Mouse (Mus musculus): ENCODE results near the gene Syk.

The Syk gene

GRCm38 (mm10) chr13:52602752-52603151 lies 19.8 kb downstream of the Syk start:
- peaks cover 9% of the 10 kb centered on the region for H3K36me3 ChIP-seq (ENCODE audit: control insufficient read depth, insufficient read depth, low read length, poor library complexity, severe bottlenecking)
- no peak for DNase-seq (ENCODE audit: low read depth, low spot score)
- H3K27me3 ChIP-seq (ENCODE audit: control insufficient read depth, insufficient read depth, low read length, poor library complexity, severe bottlenecking), result no peaks in the 10 kb centered on the region

GRCm38 (mm10) chr13:52603704-52604349 lies 20.9 kb downstream of the Syk start:
- DNase-seq (ENCODE audit: low read depth, low spot score), result no peak
- peaks cover 7% of the 10 kb centered on the region for H3K36me3 ChIP-seq (ENCODE audit: control insufficient read depth, insufficient read depth, low read length, poor library complexity, severe bottlenecking)

GRCm38 (mm10) chr13:52605006-52605405 lies 22.0 kb downstream of the Syk start:
- peaks cover 4% of the 10 kb centered on the region for H3K36me3 ChIP-seq (ENCODE audit: control insufficient read depth, insufficient read depth, low read length, poor library complexity, severe bottlenecking)
- DNase-seq (ENCODE audit: low read depth, low spot score), result no peak
- H3K27me3 ChIP-seq (ENCODE audit: control insufficient read depth, insufficient read depth, low read length, poor library complexity, severe bottlenecking), result no peaks in the 10 kb centered on the region

More at GRCm38 (mm10) chr13:52603704-52604349, 20.9 kb downstream of the Syk start:
- no peaks in the 10 kb centered on the region for H3K27me3 ChIP-seq (ENCODE audit: control insufficient read depth, insufficient read depth, low read length, poor library complexity, severe bottlenecking)

GRCm38 (mm10) chr13:52605911-52606310 lies 22.9 kb downstream of the Syk start:
- no peak for DNase-seq (ENCODE audit: low read depth, low spot score)
- Histone ChIP-seq H3K27me3 (ENCODE audit: control insufficient read depth, insufficient read depth, low read length, poor library complexity, severe bottlenecking) (no peaks in the 10 kb centered on the region), H3K36me3 (ENCODE audit: control insufficient read depth, insufficient read depth, low read length, poor library complexity, severe bottlenecking) (peaks cover 7% of the 10 kb centered on the region)

GRCm38 (mm10) chr13:52606656-52607275 lies 23.8 kb downstream of the Syk start:
- Histone ChIP-seq H3K27me3 (ENCODE audit: control insufficient read depth, insufficient read depth, low read length, poor library complexity, severe bottlenecking) (no peaks in the 10 kb centered on the region), H3K36me3 (ENCODE audit: control insufficient read depth, insufficient read depth, low read length, poor library complexity, severe bottlenecking) (peaks cover 14% of the 10 kb centered on the region)
- peak; percentile 62 for DNase-seq (ENCODE audit: low read depth, low spot score)

- no peaks in the 10 kb centered on the region for H3K27me3 ChIP-seq (ENCODE audit: control insufficient read depth, insufficient read depth, low read length, poor library complexity, severe bottlenecking)
- peaks cover 22% of the 10 kb centered on the region for H3K36me3 ChIP-seq (ENCODE audit: control insufficient read depth, insufficient read depth, low read length, poor library complexity, severe bottlenecking)
- no peak for DNase-seq (ENCODE audit: low read depth, low spot score)
These were observed 25.0 kb downstream of the Syk start for GRCm38 (mm10) chr13:52607964-52608363.

GRCm38 (mm10) chr13:52610463-52610862 lies 27.5 kb downstream of the Syk start:
- H3K27me3 ChIP-seq (ENCODE audit: control insufficient read depth, insufficient read depth, low read length, poor library complexity, severe bottlenecking), result no peaks in the 10 kb centered on the region
- no peak for DNase-seq (ENCODE audit: low read depth, low spot score)
- peaks cover 40% of the 10 kb centered on the region for H3K36me3 ChIP-seq (ENCODE audit: control insufficient read depth, insufficient read depth, low read length, poor library complexity, severe bottlenecking)

GRCm38 (mm10) chr13:52613266-52613665 lies 30.3 kb downstream of the Syk start:
- H3K36me3 ChIP-seq (ENCODE audit: control insufficient read depth, insufficient read depth, low read length, poor library complexity, severe bottlenecking), result peaks cover 50% of the 10 kb centered on the region
- no peaks in the 10 kb centered on the region for H3K27me3 ChIP-seq (ENCODE audit: control insufficient read depth, insufficient read depth, low read length, poor library complexity, severe bottlenecking)
- no peak for DNase-seq (ENCODE audit: low read depth, low spot score)

- H3K36me3 ChIP-seq (ENCODE audit: control insufficient read depth, insufficient read depth, low read length, poor library complexity, severe bottlenecking), result peaks cover 53% of the 10 kb centered on the region
- H3K27me3 ChIP-seq (ENCODE audit: control insufficient read depth, insufficient read depth, low read length, poor library complexity, severe bottlenecking), result no peaks in the 10 kb centered on the region
- peak; percentile 65 for DNase-seq (ENCODE audit: low read depth, low spot score)
These were observed 32.1 kb downstream of the Syk start for GRCm38 (mm10) chr13:52615085-52615484.

GRCm38 (mm10) chr13:52617096-52617714 lies 34.2 kb downstream of the Syk start:
- Histone ChIP-seq H3K36me3 (ENCODE audit: control insufficient read depth, insufficient read depth, low read length, poor library complexity, severe bottlenecking) (peaks cover 46% of the 10 kb centered on the region), H3K27me3 (ENCODE audit: control insufficient read depth, insufficient read depth, low read length, poor library complexity, severe bottlenecking) (no peaks in the 10 kb centered on the region)
- no peak for DNase-seq (ENCODE audit: low read depth, low spot score)

GRCm38 (mm10) chr13:52618592-52618991 lies 35.6 kb downstream of the Syk start:
- H3K36me3 ChIP-seq (ENCODE audit: control insufficient read depth, insufficient read depth, low read length, poor library complexity, severe bottlenecking), result peaks cover 35% of the 10 kb centered on the region
- peak; percentile 55 for DNase-seq (ENCODE audit: low read depth, low spot score)

GRCm38 (mm10) chr13:52619482-52619881 lies 36.5 kb downstream of the Syk start:
- Histone ChIP-seq H3K27me3 (ENCODE audit: control insufficient read depth, insufficient read depth, low read length, poor library complexity, severe bottlenecking) (no peaks in the 10 kb centered on the region), H3K36me3 (ENCODE audit: control insufficient read depth, insufficient read depth, low read length, poor library complexity, severe bottlenecking) (peaks cover 36% of the 10 kb centered on the region)
- DNase-seq (ENCODE audit: low read depth, low spot score), result peak; percentile 51

More at GRCm38 (mm10) chr13:52618592-52618991, 35.6 kb downstream of the Syk start:
- no peaks in the 10 kb centered on the region for H3K27me3 ChIP-seq (ENCODE audit: control insufficient read depth, insufficient read depth, low read length, poor library complexity, severe bottlenecking)

- DNase-seq (ENCODE audit: low read depth, low spot score), result peak; percentile 89
- peaks cover 32% of the 10 kb centered on the region for H3K36me3 ChIP-seq (ENCODE audit: control insufficient read depth, insufficient read depth, low read length, poor library complexity, severe bottlenecking)
These were observed 41.1 kb downstream of the Syk start for GRCm38 (mm10) chr13:52624038-52624437.

GRCm38 (mm10) chr13:52628602-52629001 lies 45.6 kb downstream of the Syk start:
- Histone ChIP-seq H3K27me3 (ENCODE audit: control insufficient read depth, insufficient read depth, low read length, poor library complexity, severe bottlenecking) (no peaks in the 10 kb centered on the region), H3K36me3 (ENCODE audit: control insufficient read depth, insufficient read depth, low read length, poor library complexity, severe bottlenecking) (peaks cover 36% of the 10 kb centered on the region)
- peak; percentile 80 for DNase-seq (ENCODE audit: low read depth, low spot score)

More at GRCm38 (mm10) chr13:52624038-52624437, 41.1 kb downstream of the Syk start:
- H3K27me3 ChIP-seq (ENCODE audit: control insufficient read depth, insufficient read depth, low read length, poor library complexity, severe bottlenecking), result no peaks in the 10 kb centered on the region

- Histone ChIP-seq H3K36me3 (ENCODE audit: control insufficient read depth, insufficient read depth, low read length, poor library complexity, severe bottlenecking) (peaks cover 26% of the 10 kb centered on the region), H3K27me3 (ENCODE audit: control insufficient read depth, insufficient read depth, low read length, poor library complexity, severe bottlenecking) (no peaks in the 10 kb centered on the region)
- DNase-seq (ENCODE audit: low read depth, low spot score), result no peak
These were observed 48.7 kb downstream of the Syk start for GRCm38 (mm10) chr13:52631624-52632023.
